Mouse (Mus musculus) cortical plate, adult 2 months (tissue): ENCODE measurements at regions not wholly inside any gene's neighbourhood (a gene's known extent, or its start where the extent isn't known, plus 50 kb on each side); places are given as distances from the start of the nearest gene placed in this dataset.

ENCODE experiments used
- CTCF ChIP-seq: fragments of 200-500 bp; IDR thresholded peaks from 2 replicates; pipeline ENCODE4 v1.5.1; 2011; ENCODE audit warnings: mild to moderate bottlenecking, control low read depth, low read length; ENCODE audit not compliant: insufficient read depth; ENCODE audit errors: extremely low read depth
- POLR2A ChIP-seq: fragments of 200-500 bp; IDR thresholded peaks from 2 replicates; pipeline ENCODE4 v1.6.1; 2011; ENCODE audit warnings: mild to moderate bottlenecking, low read length, control low read depth; ENCODE audit not compliant: insufficient read depth; ENCODE audit errors: extremely low read depth

DNA sequence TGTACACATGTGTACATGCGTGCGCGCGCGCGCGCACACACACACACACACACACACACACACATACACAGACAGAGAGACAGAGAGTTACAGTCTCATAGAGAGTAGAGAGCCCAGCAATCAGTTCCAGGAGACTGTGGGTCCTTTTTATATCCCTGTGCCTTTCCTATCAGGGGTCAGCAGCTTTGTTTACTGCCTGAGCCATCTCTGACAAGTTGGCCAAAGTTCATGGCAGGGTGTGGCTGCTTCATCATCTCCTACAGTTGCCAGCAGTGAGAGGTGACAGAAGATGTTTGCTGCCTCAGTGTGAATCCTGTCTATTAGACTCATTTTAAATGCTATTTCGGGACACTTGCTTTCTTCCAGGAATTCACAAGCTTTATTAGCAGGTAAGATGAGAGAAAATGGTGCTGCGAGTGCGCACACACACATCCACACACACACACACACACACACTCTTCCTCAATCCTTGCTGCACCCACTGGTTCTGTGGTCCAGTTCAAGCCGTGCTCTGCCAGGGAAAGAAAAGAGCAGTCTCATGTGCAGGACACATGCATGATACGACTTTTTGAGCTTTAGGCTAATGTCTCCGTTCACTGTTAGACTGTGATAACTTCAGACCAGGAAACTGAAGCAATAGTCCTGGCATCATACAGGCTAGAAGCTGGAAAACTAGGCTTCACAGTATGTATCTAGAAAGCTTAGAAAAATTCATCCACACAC lies 234.9 kb upstream of the Map3k1 start:
- TF ChIP-seq POLR2A = no peak
- no peak for TF ChIP-seq CTCF
